Mouse (Mus musculus) forebrain, postnatal 0 days (tissue): ENCODE measurements around the gene Hivep3. TPM values are rescaled to one million over a fixed set of nuclear protein-coding genes. Genes with fewer than 3 reads are reported as not detected.

Source experiments
- ATAC-seq: fragments of 200-750 bp; cut with Nextera tagmentation; 2 replicates; pipeline ENCODE4 v1.8.0; 2017; ENCODE audit warnings: mild to moderate bottlenecking, moderate library complexity
- DNase-seq: peaks from one replicate; pipeline ENCODE4 v3.0.0-alpha.2; 2015
- H3K27ac ChIP-seq: fragments of 300-500 bp; sonication (generic); 2 replicates; pipeline ENCODE4 v1.5.1; 2014; ENCODE audit warnings: low read depth, mild to moderate bottlenecking, antibody characterized with exemption, low read length, moderate library complexity, mixed read lengths
- H3K27me3 ChIP-seq: fragments of 300-500 bp; sonication (generic); 2 replicates; pipeline ENCODE4 v1.6.1; 2014; ENCODE audit warnings: mild to moderate bottlenecking, low read length, mixed read lengths; ENCODE audit not compliant: insufficient read depth
- H3K36me3 ChIP-seq: fragments of 300-500 bp; sonication (generic); 2 replicates; pipeline ENCODE4 v1.6.1; 2014; ENCODE audit warnings: mild to moderate bottlenecking, moderate library complexity; ENCODE audit not compliant: insufficient read depth
- H3K4me1 ChIP-seq: fragments of 300-500 bp; sonication (generic); 2 replicates; pipeline ENCODE4 v1.6.1; 2014; ENCODE audit warnings: antibody characterized with exemption; ENCODE audit not compliant: insufficient read depth
- H3K4me2 ChIP-seq: fragments of 300-500 bp; sonication (generic); 2 replicates; pipeline ENCODE4 v1.6.1; 2014; ENCODE audit warnings: low read depth, mild to moderate bottlenecking, moderate library complexity
- H3K4me3 ChIP-seq: fragments of 300-500 bp; sonication (generic); 2 replicates; pipeline ENCODE4 v1.5.1; 2014; ENCODE audit warnings: low read depth, low read length, mixed read lengths
- H3K9ac ChIP-seq: fragments of 300-500 bp; sonication (generic); 2 replicates; pipeline ENCODE4 v1.6.1; 2014; ENCODE audit warnings: mild to moderate bottlenecking
- H3K9me3 ChIP-seq: fragments of 300-500 bp; sonication (generic); 2 replicates; pipeline ENCODE4 v1.6.1; 2016; ENCODE audit warnings: low read length
- CTCF ChIP-seq: sonication (generic); IDR thresholded peaks from 2 replicates; pipeline ENCODE4 v1.5.1; 2016; ENCODE audit warnings: antibody characterized with exemption, control low read depth, low read depth
- WGBS: fragments of 180-500 bp; shearing (Covaris S2); extraction: QIAGEN DNeasy Blood & Tissue Kit; methylation state at CpG from one replicate; pipeline ENCODE4 v1.1.7; 2014; 5-methylcytosine and 5-hydroxymethylcytosine counted together
- polyA plus RNA-seq: library from polyadenylated mRNA; unstranded; fragments of >200 nt; fragmentation: Nextera tagmentation; extraction: Ambion mirVana; gene quantifications from 2 replicates; pipeline ENCODE4 v1.2.1, GENCODE M21; 2015
- total RNA-seq: library from RNA; depleted of rRNA; stranded (reverse); fragments of >200 nt; gene quantifications from 2 replicates; pipeline ENCODE4 v1.2.3, GENCODE M21; 2014

The Hivep3 gene
- total and polyA plus RNA-seq, 2 experiments from 2014 or later, result 16.9 to 21.3 TPM

DNA sequence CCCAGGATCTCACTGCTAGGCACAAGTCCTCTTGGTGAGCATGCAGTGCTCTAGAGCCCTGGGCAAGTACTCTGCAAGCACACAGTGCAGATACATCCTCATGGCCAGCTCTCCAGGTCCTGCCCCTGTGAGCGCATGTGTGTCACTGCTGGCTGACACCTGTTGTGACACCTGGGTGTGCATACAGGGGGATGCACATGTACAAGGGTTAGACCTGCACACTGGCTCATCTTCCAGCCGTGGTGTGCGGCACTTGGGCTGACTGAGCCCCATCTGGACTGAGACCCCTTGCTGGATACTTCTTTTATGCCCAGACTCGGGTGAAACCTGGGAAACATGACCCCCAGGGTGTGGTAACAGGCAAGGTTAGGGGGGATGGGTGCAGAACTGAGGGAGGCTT lies 314.7 kb downstream of the Hivep3 start:
- ATAC-seq, result no peak
- H3K9me3 ChIP-seq, result no peaks in the 10 kb centered on the region

GRCm38 (mm10) chr4:120049857-120050256 lies 316.3 kb downstream of the Hivep3 start:
- no peak overlapping the region for H3K27ac ChIP-seq
- peaks cover 18% of the 10 kb centered on the region for H3K4me1 ChIP-seq
- no peaks in the 10 kb centered on the region for H3K27me3 ChIP-seq
- H3K9ac ChIP-seq, result no peak overlapping the region
- ATAC-seq (no peak), DNase-seq (no peak)
- WGBS, result 89% methylated on average over 3 of the region's 3 CpGs
- TF ChIP-seq CTCF, result no peak
- H3K9me3 ChIP-seq, result no peaks in the 10 kb centered on the region
- no peaks in the 10 kb centered on the region; the same call in 1 of the 2 replicates for H3K36me3 ChIP-seq
- H3K4me2 ChIP-seq, result no peak overlapping the region
- no peak overlapping the region for H3K4me3 ChIP-seq

More for the DNA sequence above, 314.7 kb downstream of the Hivep3 start:
- no peak overlapping the region for H3K4me3 ChIP-seq
- H3K36me3 ChIP-seq, result no peaks in the 10 kb centered on the region
- no peak overlapping the region for H3K9ac ChIP-seq
- DNase-seq, result no peak
- no peak overlapping the region for H3K4me2 ChIP-seq
- 83% methylated on average over 4 of the region's 4 CpGs for WGBS
- TF ChIP-seq CTCF, result no peak
- H3K4me1 ChIP-seq, result peaks cover 23% of the 10 kb centered on the region
- no peak overlapping the region for H3K27ac ChIP-seq
- no peaks in the 10 kb centered on the region for H3K27me3 ChIP-seq

- no peaks in the 10 kb centered on the region for H3K9me3 ChIP-seq
- no peak overlapping the region for H3K9ac ChIP-seq
- no peak overlapping the region for H3K4me3 ChIP-seq
- no peak overlapping the region for H3K4me2 ChIP-seq
- no peaks in the 10 kb centered on the region; the same call in 1 of the 2 replicates for H3K36me3 ChIP-seq
- DNase-seq (no peak), ATAC-seq (no peak)
- no peak overlapping the region for H3K27ac ChIP-seq
- H3K27me3 ChIP-seq, result no peaks in the 10 kb centered on the region
- H3K4me1 ChIP-seq, result no peaks in the 10 kb centered on the region
- no peak for TF ChIP-seq CTCF
Measured at GRCm38 (mm10) chr4:120052481-120052880, 318.9 kb downstream of the Hivep3 start.

GRCm38 (mm10) chr4:120053026-120054005 lies 319.7 kb downstream of the Hivep3 start:
- no peaks in the 10 kb centered on the region for H3K27me3 ChIP-seq
- no peak overlapping the region for H3K4me2 ChIP-seq
- ATAC-seq (no peak), DNase-seq (no peak)
- no peak overlapping the region for H3K27ac ChIP-seq
- 93% methylated on average over 11 of the region's 11 CpGs for WGBS
- no peak overlapping the region for H3K9ac ChIP-seq
- no peak for TF ChIP-seq CTCF
- H3K36me3 ChIP-seq, result no peaks in the 10 kb centered on the region; the same call in 1 of the 2 replicates
- no peaks in the 10 kb centered on the region for H3K4me1 ChIP-seq
- H3K4me3 ChIP-seq, result no peak overlapping the region
- no peaks in the 10 kb centered on the region for H3K9me3 ChIP-seq

DNA sequence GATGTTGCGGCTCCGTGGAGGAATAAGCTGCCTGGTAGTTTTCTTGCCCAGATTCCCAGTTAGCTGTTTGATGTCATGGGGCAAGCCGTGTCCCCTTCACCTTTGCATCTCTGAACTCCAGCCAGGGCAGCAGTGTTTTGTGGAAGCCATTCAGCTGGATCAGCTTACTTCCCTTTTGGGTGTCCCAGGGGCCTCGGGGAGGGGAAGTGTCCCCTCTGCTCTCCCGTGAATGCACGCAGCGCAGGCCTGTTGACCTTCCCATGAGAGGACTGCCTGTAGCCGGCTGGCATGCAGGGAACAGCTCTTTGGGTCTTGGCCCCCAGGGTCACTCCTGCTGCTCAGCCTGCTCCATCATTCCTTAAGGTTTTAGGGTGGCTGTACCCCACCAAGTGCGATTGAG lies 320.6 kb downstream of the Hivep3 start:
- H3K9me3 ChIP-seq, result no peaks in the 10 kb centered on the region
- no peak overlapping the region for H3K9ac ChIP-seq
- no peak overlapping the region for H3K27ac ChIP-seq
- no peaks in the 10 kb centered on the region for H3K4me1 ChIP-seq
- WGBS, result 75% methylated on average over 9 of the region's 9 CpGs
- no peak for DNase-seq
- no peak for ATAC-seq
- no peak for TF ChIP-seq CTCF
- no peak overlapping the region for H3K4me2 ChIP-seq
- H3K27me3 ChIP-seq, result no peaks in the 10 kb centered on the region
- H3K36me3 ChIP-seq, result no peaks in the 10 kb centered on the region; the same call in 1 of the 2 replicates
- H3K4me3 ChIP-seq, result no peak overlapping the region

- ATAC-seq, result no peak
- H3K4me1 ChIP-seq, result no peaks in the 10 kb centered on the region
- H3K36me3 ChIP-seq, result no peaks in the 10 kb centered on the region; the same call in 1 of the 2 replicates
- 85% methylated on average over 9 of the region's 9 CpGs for WGBS
- H3K27me3 ChIP-seq, result no peaks in the 10 kb centered on the region
- no peak for TF ChIP-seq CTCF
- DNase-seq, result no peak
- H3K4me2 ChIP-seq, result no peak overlapping the region
- no peak overlapping the region for H3K27ac ChIP-seq
- H3K9me3 ChIP-seq, result no peaks in the 10 kb centered on the region
- no peak overlapping the region for H3K4me3 ChIP-seq
- no peak overlapping the region for H3K9ac ChIP-seq
Measured at GRCm38 (mm10) chr4:120056451-120056850, 322.9 kb downstream of the Hivep3 start.

DNA sequence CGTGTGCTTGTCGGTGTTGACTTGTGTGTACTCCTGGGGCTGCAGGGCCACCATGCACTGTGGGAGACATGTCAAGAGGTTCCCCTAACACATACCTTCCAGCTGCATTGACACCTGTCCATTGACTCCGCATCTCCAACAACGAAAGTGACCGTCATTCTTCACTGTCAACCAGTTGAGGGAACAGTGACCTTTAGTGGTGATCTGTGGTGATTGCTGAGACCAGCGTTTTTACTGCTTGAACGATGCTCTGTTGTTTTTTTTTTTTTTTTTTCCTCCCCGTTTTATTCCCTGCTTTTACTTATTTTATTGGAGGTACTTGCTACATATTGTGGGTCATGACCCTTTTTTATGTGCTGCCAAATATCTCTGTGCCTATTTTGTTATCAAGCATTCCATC lies 323.9 kb downstream of the Hivep3 start:
- Histone ChIP-seq H3K9ac (no peak overlapping the region), H3K27ac (no peak overlapping the region), H3K9me3 (no peaks in the 10 kb centered on the region), H3K4me2 (no peak overlapping the region), H3K36me3 (no peaks in the 10 kb centered on the region; the same call in 1 of the 2 replicates), H3K4me1 (no peaks in the 10 kb centered on the region), H3K4me3 (no peak overlapping the region), H3K27me3 (no peaks in the 10 kb centered on the region)
- no peak for ATAC-seq
- no peak for TF ChIP-seq CTCF
- 86% methylated on average over 8 of the region's 8 CpGs for WGBS
- no peak for DNase-seq
